Mouse (Mus musculus) ES-Bruce4 (cell line): ENCODE data around the gene Sez6l2. TPM values are rescaled to one million over a fixed set of nuclear protein-coding genes. Genes with fewer than 3 reads are reported as not detected.

Experiments
- H3K27ac ChIP-seq: 2 replicates; pipeline ENCODE4 v1.5.1; 2012; ENCODE audit warnings: low read length, inconsistent platforms; ENCODE audit not compliant: insufficient read depth
- H3K27me3 ChIP-seq: 2 replicates; pipeline ENCODE4 v1.6.1; 2012; ENCODE audit warnings: mild to moderate bottlenecking, low read length, inconsistent platforms; ENCODE audit not compliant: control insufficient read depth, poor library complexity, insufficient read depth, severe bottlenecking
- H3K36me3 ChIP-seq: 2 replicates; pipeline ENCODE4 v1.6.1; 2012; ENCODE audit warnings: inconsistent platforms, mild to moderate bottlenecking, low read length, moderate library complexity; ENCODE audit not compliant: control insufficient read depth, poor library complexity, insufficient read depth, severe bottlenecking
- H3K4me1 ChIP-seq: one replicate; pipeline ENCODE4 v1.8.1; 2011; ENCODE audit warnings: low read length; ENCODE audit not compliant: control insufficient read depth, insufficient read depth
- H3K4me3 ChIP-seq: 2 replicates; pipeline ENCODE4 v1.5.1; 2011; ENCODE audit warnings: low read depth, mild to moderate bottlenecking, low read length
- H3K9ac ChIP-seq: 2 replicates; pipeline ENCODE4 v1.6.1; 2012; ENCODE audit warnings: low read depth, mild to moderate bottlenecking, inconsistent platforms; ENCODE audit not compliant: poor library complexity, severe bottlenecking
- H3K9me3 ChIP-seq: replicated peaks from 2 replicates; pipeline ENCODE4 v1.6.1; 2012; ENCODE audit warnings: mild to moderate bottlenecking, low read length, inconsistent platforms; ENCODE audit not compliant: control insufficient read depth, poor library complexity, insufficient read depth, severe bottlenecking
- CTCF ChIP-seq: IDR thresholded peaks from one replicate; pipeline ENCODE4 v1.8.1; 2011; ENCODE audit warnings: low read depth, low read length
- EP300 ChIP-seq: IDR thresholded peaks from 2 replicates; pipeline ENCODE4 v1.6.1; 2011; ENCODE audit warnings: low read depth, low read length; ENCODE audit not compliant: insufficient read depth
- POLR2A ChIP-seq: IDR thresholded peaks from one replicate; pipeline ENCODE4 v1.8.1; 2011; ENCODE audit warnings: low read length; ENCODE audit not compliant: insufficient read depth
- polyA plus RNA-seq: library from polyadenylated mRNA; stranded (reverse); fragments of >200 nt; gene quantifications from 2 replicates; pipeline ENCODE4 v1.2.4, GENCODE M21; 2011; ENCODE audit warnings: low read depth; ENCODE audit not compliant: missing spikeins, insufficient read depth, insufficient read length

Sez6l2 gene
- polyA plus RNA-seq, 1 experiment: 1.9 TPM

DNA sequence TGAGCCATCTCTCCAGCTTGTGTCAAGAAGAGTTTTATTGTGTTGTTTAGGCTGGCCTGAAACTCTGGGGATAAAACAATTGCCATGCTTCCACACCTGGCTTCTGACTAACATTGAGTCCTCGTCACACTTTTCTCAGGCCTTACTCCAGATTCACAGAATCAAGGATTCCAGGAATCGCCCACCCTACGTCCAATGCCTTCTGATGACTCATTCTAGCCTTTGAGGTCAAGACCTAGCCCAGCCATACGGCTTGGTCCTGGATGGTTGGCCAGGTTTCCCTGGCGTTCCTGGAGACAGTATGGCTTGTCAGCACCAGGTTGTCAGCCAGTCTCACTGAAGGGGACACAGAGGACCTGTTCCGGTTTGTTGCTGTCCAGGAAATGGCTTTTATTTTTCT, 62.0 kb downstream of the Sez6l2 start:
- no peak overlapping the region for H3K4me3 ChIP-seq
- H3K27me3 ChIP-seq: no peaks in the 10 kb centered on the region
- peaks cover 7% of the 10 kb centered on the region for H3K4me1 ChIP-seq
- TF ChIP-seq EP300: no peak
- no peak for TF ChIP-seq CTCF
- TF ChIP-seq POLR2A: no peak
- H3K9ac ChIP-seq: no peak overlapping the region
- 0 out of 2 replicates have a peak overlapping the region, but pooled peaks have one; percentile 7 for H3K27ac ChIP-seq
- H3K36me3 ChIP-seq: peaks cover 9% of the 10 kb centered on the region
- H3K9me3 ChIP-seq: no peaks in the 10 kb centered on the region

DNA sequence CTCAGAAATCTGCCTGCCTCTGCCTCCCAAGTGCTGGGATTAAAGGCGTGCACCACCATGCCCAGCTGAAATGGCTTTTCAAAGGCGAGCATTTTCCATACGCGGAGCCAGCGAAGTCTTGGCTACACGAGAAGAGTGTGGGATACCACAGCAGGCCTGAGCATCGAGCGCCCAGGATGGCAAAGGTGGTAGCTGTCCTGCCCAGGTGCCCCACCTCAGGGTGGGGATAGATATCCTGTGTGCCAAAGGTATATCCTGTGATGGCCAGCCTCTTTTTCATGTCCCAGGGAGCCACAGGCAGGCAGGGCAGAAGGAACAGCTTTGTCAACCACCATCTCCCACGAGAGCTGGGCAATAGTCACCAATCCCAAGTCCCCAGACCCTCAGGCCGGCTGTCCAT, 62.5 kb downstream of the Sez6l2 start:
- Histone ChIP-seq H3K36me3 (peaks cover 9% of the 10 kb centered on the region), H3K9ac (no peak overlapping the region), H3K27ac (no peak overlapping the region), H3K4me1 (peaks cover 5% of the 10 kb centered on the region), H3K27me3 (no peaks in the 10 kb centered on the region), H3K9me3 (no peaks in the 10 kb centered on the region), H3K4me3 (no peak overlapping the region)
- no peak for TF ChIP-seq POLR2A
- TF ChIP-seq CTCF: no peak
- no peak for TF ChIP-seq EP300

DNA sequence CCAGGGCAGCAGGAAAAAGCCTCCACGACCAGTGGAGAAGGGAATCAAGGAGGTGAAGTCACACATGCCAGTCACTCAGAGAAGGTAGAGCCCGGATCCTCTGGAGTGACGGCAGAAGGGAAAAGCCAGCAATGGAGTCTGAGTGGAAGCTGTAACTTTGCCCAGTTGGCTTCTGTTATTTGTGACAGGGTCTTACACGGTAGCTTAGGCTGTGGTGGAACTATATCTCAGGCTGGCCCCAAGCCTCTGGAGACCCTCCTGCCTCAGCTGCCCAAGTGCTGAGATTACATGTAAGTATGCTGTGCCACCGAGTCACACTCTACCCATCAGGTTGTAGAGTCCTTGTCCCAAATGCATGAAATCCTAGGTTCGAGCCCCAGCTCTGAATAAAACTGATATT, 63.0 kb downstream of the Sez6l2 start:
- Histone ChIP-seq H3K27me3 (no peaks in the 10 kb centered on the region), H3K9ac (no peak overlapping the region), H3K9me3 (no peaks in the 10 kb centered on the region), H3K36me3 (peaks cover 9% of the 10 kb centered on the region), H3K27ac (no peak overlapping the region), H3K4me1 (peaks cover 5% of the 10 kb centered on the region), H3K4me3 (no peak overlapping the region)
- no peak for TF ChIP-seq POLR2A
- TF ChIP-seq CTCF: no peak
- TF ChIP-seq EP300: no peak

DNA sequence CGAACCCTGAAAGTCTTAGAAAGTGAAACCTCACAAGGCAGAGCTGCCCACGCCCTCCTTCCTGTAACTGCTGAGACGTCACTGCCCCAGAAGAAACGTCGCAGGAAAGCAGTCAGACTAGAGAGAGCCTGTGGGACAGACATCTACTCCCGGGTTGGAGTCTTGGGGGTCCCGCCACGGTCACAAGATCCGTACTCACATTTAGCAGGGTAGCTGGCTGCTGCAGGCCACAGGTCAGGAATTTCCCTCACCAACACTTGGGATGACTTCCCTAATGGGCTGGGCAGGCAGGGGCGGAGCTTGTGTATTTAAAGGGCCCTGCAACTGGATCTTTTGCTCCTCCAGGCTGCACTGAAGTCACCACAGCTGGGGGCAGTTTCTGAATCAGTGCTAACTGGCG, 64.0 kb downstream of the Sez6l2 start, which contains the start of gene Mvp:
Mvp (minus strand) TSS at position 302 of the 400 bp plus-strand sequence.
- Histone ChIP-seq H3K4me3 (peak within 1 kb of the TSS; percentile 70), H3K27ac (peak within 1 kb of the TSS; percentile 61), H3K9ac (peak within 1 kb of the TSS; percentile 35), H3K9me3 (no peaks in the 10 kb centered on the region), H3K36me3 (peaks cover 9% of the 10 kb centered on the region), H3K27me3 (no peaks in the 10 kb centered on the region), H3K4me1 (peaks cover 5% of the 10 kb centered on the region)
- no peak for TF ChIP-seq CTCF
- no peak for TF ChIP-seq POLR2A
- TF ChIP-seq EP300: no peak

DNA sequence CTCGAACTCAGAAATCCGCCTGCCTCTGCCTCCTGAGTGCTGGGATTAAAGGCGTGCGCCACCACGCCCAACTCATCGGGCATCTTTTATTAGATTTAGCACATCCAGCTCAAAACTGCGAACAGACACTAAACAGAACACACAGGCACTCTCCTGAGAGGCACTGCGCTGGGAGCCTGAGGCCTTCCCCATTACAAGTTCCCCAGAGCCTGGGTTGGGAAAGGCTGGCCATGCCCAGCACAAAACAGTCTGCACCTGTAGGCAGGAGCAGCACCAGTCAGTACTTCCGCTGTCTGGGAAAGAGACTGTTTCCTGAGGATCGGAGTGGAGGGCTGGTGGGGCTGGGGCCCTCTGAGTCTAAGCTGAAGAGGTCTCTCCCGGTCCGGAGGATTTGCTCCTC, 64.6 kb downstream of the Sez6l2 start:
- Histone ChIP-seq H3K36me3 (peaks cover 9% of the 10 kb centered on the region), H3K9me3 (no peaks in the 10 kb centered on the region), H3K27me3 (no peaks in the 10 kb centered on the region), H3K27ac (peak overlapping the region; percentile 61), H3K4me3 (no peak overlapping the region), H3K9ac (peak overlapping the region; percentile 35), H3K4me1 (peaks cover 5% of the 10 kb centered on the region)
- TF ChIP-seq CTCF: no peak

DNA sequence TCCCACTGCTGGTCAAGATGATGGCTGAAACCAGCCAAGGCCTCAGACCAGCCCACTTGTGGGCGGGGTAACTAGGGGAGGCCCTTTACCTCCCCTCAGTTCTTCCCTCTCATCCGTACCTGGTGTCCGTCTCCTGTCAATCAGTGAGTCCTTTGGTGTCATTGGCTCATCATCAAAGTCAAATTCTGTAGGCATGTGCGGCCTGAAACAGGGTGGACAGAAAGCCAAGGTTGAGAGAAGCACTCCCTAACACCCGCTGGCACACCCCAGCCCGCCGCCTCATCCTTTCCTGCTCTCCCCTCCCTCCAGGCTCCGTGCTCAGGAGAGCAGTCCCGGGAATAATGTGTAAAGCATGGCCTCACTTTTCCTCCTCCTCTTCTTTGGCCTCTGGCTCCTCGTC, 65.7 kb downstream of the Sez6l2 start:
- peak; percentile 40 for TF ChIP-seq POLR2A
- no peak for TF ChIP-seq CTCF
- H3K36me3 ChIP-seq: peaks cover 9% of the 10 kb centered on the region
- H3K4me3 ChIP-seq: peak overlapping the region; percentile 89
- no peaks in the 10 kb centered on the region for H3K9me3 ChIP-seq
- H3K4me1 ChIP-seq: peaks cover 5% of the 10 kb centered on the region
- no peaks in the 10 kb centered on the region for H3K27me3 ChIP-seq
- H3K9ac ChIP-seq: peak overlapping the region; percentile 71
- peak overlapping the region; percentile 36 for H3K27ac ChIP-seq

DNA sequence TGATC, 65.9 kb downstream of the Sez6l2 start, which contains the start of gene Pagr1b:
Pagr1b (minus strand) TSS at position 4 of the 5 bp plus-strand sequence.
- Histone ChIP-seq H3K4me3 (peak within 1 kb of the TSS; percentile 89), H3K36me3 (peaks cover 9% of the 10 kb centered on the region), H3K27ac (peak within 1 kb of the TSS; percentile 63), H3K27me3 (no peaks in the 10 kb centered on the region), H3K4me1 (peaks cover 5% of the 10 kb centered on the region), H3K9ac (peak within 1 kb of the TSS; percentile 71), H3K9me3 (no peaks in the 10 kb centered on the region)
- TF ChIP-seq CTCF (no peak), EP300 (no peak), POLR2A (no peak)
